Mouse (Mus musculus) lung, postnatal 4 days (tissue): Measurements from ENCODE around the gene Ms4a6d.

Experiments
- DNase-seq, 2 experiments: peaks; one replicate each; pipeline ENCODE4 v3.0.0; 2021

Ms4a6d gene

DNA sequence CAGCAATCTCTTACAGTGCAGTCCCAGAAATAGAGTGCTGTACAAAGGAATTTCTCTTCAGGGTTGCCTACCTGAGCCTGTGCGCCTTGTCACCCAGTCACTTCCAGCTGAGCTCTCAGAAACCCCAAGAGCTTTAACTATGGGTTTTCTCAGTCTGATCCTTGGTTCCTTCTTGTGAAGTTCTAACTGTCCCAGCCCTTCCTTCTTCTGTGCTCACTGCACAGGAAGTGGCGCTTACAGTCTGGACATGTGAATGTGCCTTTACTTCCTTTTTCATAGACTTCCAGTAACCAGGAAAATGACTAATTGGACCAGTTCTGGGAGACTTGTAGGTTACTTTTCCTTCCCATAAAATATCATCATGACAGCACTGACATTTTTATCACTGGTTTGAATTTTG lies at the start of gene Ms4a6d:
TSS of gene Ms4a6d (minus strand) at position 247 of the 400 bp plus-strand sequence.
- no peak for DNase-seq

DNA sequence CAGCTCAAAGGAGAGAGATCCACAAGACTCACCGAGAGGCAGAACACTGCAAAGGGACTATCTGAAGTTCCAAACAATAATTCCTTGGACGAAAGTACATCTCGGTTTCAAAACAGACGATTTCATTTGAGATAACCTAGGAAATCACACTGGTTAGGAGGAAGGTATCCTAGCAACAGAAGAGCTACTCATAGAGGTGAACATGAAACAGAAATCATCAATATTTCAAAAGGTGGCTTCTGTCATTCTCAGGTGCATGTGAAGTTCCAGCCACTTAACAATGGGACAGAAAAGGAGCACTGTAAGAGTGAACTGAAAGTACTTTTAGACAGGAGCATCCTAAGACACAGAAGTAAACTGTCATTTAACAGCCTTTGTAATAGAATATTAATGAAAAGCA lies 44.9 kb upstream of the Ms4a6d start:
- DNase-seq: no peak

DNA sequence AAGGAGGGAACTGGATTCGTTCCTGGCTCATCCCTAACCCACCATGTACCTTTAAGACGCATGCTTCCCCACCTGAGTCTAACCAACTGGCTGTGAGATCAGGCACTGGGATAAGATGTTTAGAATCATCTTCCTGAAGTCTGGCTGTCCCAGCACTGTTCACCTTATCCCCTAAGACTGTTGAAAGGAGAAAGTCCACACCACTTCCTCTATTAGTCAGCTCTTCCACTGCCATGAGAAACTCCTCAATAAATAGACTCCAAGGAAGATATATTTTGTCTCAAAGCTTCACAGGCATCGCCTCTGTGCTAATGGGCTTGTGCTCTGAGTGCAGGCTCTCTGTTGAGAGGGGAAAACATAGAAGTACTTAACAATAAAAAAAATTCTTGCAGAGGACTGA lies 41.5 kb upstream of the Ms4a6d start:
- DNase-seq: no peak

DNA sequence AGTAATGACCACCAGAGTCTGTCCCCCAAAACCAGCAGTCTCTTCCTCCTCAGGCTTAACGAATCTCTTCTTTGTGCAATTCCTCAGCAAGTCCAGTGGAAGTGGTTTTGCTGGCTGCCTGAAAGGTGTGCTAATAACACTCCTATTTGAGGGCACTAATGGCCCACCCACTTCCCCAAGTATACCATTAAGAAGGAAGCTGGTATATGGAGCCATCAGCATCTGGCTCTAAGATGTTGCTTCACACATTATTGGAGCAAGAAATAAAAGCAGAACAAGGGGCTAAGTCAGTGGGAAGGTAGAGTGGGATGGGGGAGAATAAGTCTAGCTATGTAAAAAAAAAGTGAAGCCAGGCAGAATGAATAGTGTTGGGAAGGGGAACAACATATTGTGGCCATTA lies 36.1 kb upstream of the Ms4a6d start, which contains the start of gene Ms4a3:
TSS of gene Ms4a3 (minus strand) at position 120 of the 400 bp plus-strand sequence.
- DNase-seq: no peak

DNA sequence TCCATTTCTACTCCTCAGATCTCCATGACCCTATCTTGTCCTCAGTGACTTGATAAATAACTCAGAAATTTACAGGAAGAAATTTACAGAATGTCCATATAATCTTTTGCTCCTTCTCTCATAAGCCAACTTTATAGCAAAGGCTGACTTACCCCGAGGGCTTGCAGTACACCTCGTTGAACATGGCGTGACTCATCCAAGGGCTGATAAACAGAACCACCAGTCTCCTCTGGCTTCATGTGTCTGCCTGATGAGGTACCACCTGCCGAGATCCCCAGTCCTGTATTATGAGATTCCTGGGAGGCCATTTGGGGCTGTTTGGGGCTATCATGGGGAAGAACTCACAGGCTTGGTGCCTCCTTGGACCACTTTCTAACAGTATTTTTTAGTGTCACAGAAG lies 34.4 kb upstream of the Ms4a6d start:
- no peak for DNase-seq

DNA sequence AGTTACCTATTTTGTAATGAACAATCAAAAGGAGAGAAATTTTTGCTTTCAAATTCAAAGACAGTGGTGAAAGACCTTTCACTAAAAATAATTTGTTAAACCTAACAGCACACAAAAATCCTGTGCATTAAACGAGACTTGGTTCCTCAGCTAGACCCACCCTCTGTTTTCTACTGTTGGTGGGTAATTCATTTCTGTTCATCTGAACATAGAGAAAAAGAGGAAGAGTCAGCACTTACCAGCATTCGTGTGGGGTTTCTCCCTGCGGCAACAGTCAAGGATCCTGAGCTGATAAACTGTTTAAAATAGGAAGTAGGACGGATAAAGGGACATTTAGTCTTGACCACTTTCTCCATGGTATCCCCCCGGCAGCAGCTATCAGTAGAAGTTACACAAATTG lies 30.9 kb upstream of the Ms4a6d start:
- no peak for DNase-seq

DNA sequence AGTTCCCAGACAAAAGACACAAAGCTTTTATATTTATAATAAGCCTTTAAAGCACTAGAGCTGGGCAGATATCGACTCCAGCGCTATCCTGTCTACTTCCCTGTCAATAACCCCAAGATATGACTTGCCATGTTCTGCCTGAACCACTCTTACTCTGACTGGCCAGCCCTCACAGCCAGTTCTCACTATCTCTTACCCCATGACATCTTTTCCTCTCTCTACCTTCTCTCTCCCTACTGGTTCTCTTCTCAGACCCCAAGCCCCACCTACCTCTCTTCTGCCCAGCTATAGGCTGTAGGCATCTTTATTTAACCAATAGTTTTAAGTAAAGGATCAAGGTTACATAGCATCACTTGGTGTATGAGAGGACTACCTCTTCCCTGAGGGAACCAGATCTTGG lies 29.7 kb upstream of the Ms4a6d start:
- no peak for DNase-seq

DNA sequence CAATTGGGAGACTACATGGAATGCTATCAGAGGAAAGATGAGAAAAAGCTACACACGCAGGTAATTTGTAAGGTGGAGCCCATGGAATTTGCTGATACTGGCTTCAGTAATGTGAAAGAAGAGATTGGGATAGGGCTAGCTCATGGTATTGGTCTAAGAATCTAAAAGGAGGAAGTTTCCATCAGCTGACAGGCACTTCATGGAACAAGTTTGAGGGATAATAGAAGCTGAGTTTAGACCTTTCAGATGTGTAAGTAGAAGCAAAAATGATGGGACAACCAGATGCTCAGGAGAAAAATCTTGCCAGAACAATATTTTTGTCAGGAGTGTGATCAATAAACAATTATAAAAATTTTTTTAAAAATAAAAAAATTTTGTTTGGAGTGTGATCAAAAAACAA lies 29.1 kb upstream of the Ms4a6d start:
- no peak for DNase-seq

DNA sequence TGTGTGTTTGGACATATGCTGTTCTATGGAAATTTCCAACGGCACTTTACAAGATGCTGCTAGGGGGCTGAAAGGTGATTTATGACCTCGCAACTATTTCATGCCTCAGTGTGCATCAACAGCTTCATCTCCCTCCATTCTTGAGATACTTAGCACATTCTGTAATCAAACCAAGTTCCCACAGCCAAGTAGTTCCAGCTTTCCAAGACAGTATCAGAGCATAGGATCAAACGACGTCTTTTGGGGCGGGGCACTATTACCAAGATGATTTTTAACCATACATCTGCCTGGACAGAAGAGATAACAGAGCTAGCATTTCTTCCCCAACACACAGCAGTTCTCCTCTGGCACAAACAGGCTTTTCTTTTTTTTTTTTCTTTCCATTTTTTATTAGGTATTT lies 20.6 kb upstream of the Ms4a6d start:
- DNase-seq: no peak

DNA sequence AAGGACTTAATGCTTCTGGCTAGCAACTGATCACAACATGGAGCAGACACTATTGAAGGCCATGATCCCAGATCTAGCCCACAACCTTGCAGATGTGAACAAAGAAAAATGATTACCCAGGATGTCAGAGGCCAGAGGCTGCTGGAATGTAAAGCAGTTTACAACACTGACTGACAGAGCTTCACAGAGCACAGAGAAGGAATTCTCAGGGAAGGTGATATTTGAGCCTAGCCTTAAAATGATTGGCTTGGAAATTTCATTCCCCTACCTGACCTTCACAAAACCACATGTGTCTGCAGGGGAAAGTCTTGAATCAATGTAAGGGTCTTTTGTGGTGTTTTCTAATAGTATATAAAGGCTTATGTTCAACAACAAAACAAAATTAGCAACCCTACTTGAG lies 20.2 kb upstream of the Ms4a6d start:
- DNase-seq: no peak

DNA sequence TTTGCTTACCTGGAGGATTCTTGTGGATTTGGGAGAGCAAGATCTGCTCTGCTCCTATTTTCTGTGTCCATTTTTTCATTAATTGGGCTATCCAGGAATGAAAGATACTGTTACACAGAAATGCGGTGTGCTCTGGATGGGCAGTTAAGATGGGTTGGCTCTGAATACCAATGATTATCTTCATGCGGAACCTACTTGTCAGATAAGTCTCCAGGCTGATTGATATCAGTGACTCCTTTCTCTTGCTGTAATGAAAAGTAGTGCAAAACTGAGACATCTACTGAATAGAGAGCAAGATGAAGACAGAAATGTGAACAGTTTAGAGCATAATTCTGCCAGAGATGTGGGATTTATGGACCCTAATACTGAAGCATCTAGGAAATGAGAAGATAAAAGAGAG lies 18.9 kb upstream of the Ms4a6d start, which contains the start of gene Ms4a2:
TSS of gene Ms4a2 (minus strand) at position 169 of the 400 bp plus-strand sequence.
- DNase-seq: no peak

DNA sequence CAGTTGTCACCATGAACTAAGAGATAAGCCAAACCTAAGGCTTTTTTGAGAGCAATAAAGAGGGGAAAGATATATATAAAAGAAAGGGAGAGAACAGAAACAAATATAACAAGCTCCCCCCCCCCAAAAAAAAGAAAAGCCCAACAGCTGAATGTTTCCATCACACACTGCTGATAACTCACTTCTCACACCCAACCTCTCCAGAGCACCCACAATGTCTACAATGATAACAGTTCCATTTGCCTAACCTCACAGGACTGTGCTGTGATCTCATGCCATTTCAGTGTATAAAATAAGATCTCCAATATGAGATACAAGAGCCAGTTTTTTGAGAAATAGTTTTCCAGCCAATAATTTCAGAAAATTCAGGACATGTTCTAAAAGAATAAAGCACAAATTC lies 13.3 kb upstream of the Ms4a6d start:
- DNase-seq: no peak

DNA sequence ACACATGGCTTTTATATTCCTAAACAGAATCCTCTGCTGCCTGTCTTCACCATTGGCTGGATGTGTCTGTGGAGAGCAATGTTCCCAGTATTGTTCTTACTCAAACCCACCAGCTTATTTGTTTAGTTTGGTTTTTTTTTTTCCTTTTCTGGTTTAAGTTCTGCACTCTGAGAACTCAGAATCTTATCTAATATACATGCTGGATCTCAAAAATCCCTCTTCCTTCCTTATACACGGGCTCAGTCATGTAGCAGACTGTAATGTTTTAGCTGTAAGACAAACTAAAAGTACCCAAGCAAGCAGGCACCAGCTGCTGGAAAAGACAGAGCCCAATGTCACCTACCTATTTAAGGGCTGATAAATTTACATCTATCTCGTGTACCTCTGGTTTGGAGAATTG lies 10.2 kb upstream of the Ms4a6d start:
- no peak for DNase-seq

DNA sequence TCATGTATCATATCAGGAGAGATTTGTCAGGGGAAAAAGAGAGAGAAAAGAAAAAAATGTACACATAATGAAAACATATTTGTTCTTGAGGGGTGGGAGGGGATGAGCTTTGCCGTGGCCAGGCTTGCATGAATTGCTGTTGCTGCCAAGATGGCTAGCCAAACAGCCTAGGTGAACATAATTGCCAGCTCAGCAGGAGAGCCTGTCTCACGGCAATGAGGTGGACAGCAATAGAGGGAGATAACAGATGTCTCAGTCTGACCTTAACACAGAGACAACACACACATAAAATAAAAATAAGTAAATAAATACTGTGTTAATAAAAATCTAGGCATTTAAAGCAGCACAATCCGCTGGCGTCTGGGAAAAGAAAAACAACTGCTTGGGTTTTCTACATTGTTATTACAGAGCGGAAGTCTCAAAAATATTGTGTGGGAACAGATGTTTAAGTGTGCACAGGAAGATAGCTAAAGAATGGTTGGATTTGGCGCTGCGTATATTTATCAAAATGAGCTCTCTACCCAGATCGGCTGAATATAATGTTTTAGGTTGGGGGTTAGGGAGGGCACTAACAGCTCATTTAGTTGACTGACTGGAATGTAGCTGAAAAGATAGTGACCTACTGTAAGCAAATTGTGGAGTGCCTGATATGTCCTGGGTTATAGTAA lies 9.3 kb upstream of the Ms4a6d start:
- DNase-seq: no peak

DNA sequence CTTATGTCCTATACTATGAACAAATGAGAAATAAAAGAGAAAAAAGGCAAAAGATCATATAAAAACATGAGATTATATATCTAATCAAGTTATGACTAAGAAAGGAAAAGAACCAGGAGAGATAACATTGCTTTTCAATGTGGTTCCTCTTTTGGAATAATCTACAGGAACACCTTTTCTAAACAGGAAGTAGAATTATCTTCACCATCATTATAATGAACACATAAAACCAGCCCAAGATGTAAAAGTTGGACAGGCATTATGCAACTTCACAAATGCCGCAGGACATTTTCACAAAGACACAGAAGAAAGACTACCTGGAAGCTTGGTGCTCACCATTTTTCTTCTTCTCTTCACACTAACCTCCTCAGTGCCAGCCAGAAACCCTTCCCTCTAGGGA lies 8.4 kb upstream of the Ms4a6d start:
- DNase-seq: no peak

DNA sequence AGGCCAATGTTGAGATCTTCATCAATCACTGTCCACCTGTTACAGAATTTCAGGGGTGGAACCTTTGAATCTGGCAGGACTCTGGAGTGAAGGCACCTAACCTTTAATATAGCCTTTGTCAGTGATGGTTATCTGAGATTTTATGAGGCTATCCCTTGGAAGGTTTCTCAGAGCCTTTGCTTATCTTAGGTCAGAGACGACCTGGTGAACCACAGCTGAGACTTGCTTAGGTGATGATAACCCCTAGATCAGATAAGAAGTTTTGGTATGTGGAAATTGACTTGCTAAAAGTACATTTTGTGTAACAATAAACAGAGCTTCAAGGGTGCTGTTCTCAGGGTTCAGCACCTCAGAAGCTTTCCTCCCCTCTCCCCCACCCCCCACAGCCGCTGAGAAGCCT lies 7.6 kb upstream of the Ms4a6d start:
- no peak for DNase-seq

DNA sequence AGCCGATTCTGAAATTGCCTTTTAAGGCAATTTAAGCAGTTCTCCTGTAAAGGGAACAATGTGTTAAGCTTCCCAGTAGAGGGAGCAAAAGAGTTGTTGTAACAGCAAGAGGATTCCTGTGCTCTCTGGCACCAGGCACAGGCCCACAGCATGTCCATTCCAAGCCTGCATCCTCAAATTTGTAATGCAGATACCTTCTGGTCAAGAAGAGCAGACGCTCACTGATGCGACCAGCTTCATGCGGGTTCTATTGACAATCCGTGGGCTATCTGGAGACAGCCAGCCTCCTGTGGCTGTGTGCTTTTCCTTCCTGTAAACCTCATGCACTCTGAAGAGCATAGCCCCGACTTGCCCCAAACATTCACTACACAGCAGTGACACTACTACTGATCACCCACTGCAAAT lies 6.9 kb upstream of the Ms4a6d start:
- DNase-seq: peak; percentile 32 to 36

DNA sequence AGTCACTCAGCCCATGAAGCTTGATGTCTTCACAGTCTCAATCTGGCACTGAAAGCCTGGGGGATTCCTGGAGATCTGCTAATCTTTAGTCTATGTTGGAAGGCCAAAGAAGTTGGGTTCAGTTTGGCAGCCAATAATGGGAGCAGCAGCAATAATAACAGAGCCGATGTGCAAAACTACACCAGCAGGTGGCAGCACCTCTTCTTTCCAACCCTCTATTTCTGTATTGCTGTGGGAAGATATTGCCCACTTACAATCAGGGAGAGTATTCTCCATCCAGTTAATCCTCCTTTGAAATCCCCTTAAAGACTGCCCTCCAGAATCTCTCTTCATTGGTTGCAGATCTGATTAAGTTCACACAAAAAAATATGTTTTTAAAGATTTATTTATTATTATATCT lies 3.5 kb upstream of the Ms4a6d start:
- peak in 1 of 2 experiments; percentile 64 for DNase-seq

DNA sequence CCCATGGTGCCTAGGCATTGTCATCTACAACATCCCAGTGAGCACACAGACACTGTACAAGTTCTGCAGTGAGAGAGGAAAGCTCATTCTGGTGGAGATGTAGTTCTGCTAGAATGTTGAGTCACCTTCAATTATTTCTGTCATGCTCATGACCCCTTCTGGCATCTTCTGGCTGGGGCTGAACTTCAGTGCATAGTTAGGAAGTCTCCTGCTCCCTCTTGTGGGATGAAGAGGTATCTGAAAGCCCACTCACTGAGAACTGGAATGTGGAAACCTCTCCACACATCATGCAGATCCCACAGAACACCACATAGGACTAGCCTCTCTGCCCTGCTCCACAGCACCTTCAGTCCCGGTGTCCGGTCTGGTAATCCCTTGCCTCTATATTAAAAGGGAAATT lies 2.6 kb downstream of the Ms4a6d start:
- DNase-seq: peak in 1 of 2 experiments; percentile 51

DNA sequence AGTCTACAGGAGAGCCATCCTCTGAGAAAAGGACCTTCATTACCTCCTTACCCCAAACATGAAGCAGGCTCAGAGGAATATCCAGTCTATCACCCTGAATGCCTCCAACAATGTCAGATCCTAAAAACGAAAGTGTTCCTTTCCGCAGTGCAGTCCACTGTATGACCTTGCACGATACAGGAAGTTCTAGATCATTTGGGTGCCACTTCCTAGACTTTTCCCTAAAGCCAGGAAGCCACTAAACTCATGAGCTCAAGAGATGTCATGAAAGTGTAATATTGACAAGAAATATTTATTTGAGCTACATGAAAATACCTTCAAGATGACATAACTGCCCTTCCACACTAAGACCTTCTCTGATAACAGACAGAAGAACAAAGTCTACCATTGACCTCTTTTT lies 3.3 kb downstream of the Ms4a6d start:
- DNase-seq: no peak

DNA sequence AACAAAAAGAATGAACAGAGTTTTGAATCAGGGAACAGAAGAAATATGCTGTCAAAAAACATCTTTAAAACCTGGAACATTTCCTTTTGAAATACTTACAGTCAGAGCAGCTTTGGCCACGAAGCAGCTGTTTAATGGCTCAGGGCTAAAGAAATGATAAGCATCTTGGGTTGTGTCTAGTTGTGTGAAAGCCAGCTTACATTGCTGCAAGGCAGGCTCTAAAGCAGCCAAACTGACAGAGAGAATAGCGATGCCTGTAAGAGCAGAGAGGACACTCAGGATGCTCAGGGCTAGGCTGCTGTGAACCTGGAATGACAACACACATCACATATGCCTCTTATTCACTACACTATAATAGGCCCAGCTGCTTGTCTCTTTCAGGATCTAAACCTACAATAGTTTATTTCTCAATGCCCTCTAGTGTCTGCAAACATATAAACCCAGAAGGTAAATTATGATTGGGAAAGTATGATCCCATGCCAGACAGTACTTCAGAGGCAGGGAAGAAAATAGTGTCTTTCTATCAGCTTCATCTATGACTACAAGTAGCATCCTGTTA lies 14.7 kb downstream of the Ms4a6d start:
- DNase-seq: no peak

DNA sequence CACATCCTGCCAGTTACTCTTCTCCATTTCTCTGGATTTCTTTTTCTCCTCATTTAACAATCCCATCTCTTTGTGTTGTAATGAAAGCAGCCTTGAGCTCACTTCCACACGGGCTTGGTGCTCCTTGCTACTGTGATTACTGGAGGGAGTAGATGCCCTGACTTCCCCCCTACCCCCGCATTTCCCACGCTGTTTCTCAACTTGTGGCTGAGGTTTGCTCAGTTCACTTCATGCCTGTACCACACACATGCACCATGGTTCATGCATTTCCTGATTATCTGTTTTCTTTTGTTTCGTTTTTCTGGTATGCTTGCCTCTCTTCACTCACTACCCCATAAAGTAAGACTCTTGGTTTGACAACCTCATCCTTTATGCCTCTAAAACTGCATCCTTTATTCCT lies 15.4 kb downstream of the Ms4a6d start:
- DNase-seq: peak; percentile 38 to 47

DNA sequence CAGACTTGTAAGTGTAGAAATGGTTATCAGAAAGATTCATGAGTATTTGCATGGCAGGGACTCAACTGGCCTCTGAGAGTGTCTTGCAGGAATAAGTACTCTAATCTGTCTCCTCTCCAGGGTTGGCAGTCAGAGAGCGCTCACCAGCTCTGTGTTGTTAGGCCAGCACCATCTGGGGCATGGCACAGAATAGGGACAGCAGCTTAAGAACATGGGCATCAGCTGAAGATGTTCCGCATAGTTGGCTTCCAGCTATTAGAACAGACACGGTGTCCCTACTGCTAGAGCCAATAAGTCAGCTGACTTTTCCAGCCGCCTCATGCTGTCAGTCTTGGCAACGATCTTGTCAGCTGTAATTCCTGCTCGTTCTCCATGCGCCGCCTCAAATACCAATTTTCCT lies 29.7 kb downstream of the Ms4a6d start:
- DNase-seq: no peak

DNA sequence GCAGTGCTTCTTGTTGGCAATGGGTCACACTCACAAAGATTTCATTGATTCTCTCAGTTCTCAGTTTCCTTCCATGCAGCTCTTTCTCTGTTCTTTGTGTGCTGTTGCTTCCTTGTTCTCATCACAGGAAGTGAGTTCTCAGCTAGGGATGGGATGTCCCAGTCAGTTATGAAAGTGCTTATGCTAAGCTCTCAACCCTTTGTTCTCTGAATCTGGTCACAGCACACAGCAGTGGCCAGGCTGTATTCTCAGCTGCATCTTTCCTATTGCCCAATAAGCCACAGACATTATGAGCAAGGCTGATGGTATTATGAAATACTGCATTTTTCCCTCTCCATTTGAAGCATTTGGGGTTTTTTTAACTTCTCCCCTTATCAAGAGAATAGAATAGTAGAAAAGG lies 45.1 kb downstream of the Ms4a6d start:
- DNase-seq: peak in 1 of 2 experiments; percentile 22

DNA sequence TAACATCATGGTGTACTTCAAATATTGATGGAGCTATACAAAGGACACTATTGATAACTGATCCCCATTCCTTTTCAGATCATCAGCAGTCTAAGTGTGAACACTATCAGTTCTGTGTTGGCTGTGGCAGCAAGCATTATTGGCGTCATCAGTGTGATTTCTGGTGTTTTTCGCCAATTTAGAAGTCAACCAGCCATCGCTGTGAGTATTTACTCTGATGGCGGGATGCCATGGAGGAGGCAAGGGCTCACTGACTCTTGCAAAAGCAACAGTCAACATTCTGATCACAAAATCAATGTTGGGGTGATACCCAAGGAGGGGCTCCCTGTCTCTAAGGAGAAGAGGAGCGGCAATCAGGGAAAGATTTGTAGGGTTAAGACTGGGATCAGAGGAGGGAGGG lies 49.9 kb downstream of the Ms4a6d start:
- no peak for DNase-seq
